Mouse (Mus musculus): ENCODE data around the gene Akap13.
A peak's percentile ranks its signal among the peaks of the same experiment; 100 is the strongest.
"Not testable (repeated sequence)": the region's sequence is repeated elsewhere in the genome, so short reads cannot be mapped to it uniquely, and the experiment has no call there.

Akap13 gene

GRCm38 (mm10) chr7:75759992-75760514 lies 304.7 kb downstream of the Akap13 start:
- no peak for DNase-seq (ENCODE audit: low spot score in 2 of 2)

GRCm38 (mm10) chr7:75760661-75761319 lies 305.5 kb downstream of the Akap13 start:
- not testable (repeated sequence) for DNase-seq (ENCODE audit: low spot score in 2 of 2)

GRCm38 (mm10) chr7:75762225-75762624 lies 306.9 kb downstream of the Akap13 start:
- DNase-seq (ENCODE audit: low spot score in 2 of 2): not testable (repeated sequence)

- not testable (repeated sequence) for DNase-seq (ENCODE audit: low spot score in 2 of 2)
These were observed 311.9 kb downstream of the Akap13 start for GRCm38 (mm10) chr7:75767080-75767769.

GRCm38 (mm10) chr7:75768169-75768568 lies 312.8 kb downstream of the Akap13 start:
- DNase-seq (ENCODE audit: low spot score in 2 of 2): no peak

GRCm38 (mm10) chr7:75769909-75770308 lies 314.6 kb downstream of the Akap13 start:
- DNase-seq (ENCODE audit: low spot score in 2 of 2): no peak

- peak; percentile 39 to 42 for DNase-seq (ENCODE audit: low spot score in 2 of 2)
These were observed 319.1 kb downstream of the Akap13 start for GRCm38 (mm10) chr7:75774095-75775078.

GRCm38 (mm10) chr7:75778053-75778452 lies 322.7 kb downstream of the Akap13 start:
- DNase-seq (ENCODE audit: low spot score in 2 of 2): no peak

- no peak for DNase-seq (ENCODE audit: low spot score in 2 of 2)
These were observed 325.5 kb downstream of the Akap13 start for GRCm38 (mm10) chr7:75780812-75781211.

GRCm38 (mm10) chr7:75781298-75781947 lies 326.1 kb downstream of the Akap13 start:
- no peak for DNase-seq (ENCODE audit: low spot score in 2 of 2)

GRCm38 (mm10) chr7:75781948-75782722 lies 326.8 kb downstream of the Akap13 start:
- DNase-seq (ENCODE audit: low spot score in 2 of 2): peak; percentile 89 to 92

- DNase-seq (ENCODE audit: low spot score in 2 of 2): no peak
These were observed 327.3 kb downstream of the Akap13 start for GRCm38 (mm10) chr7:75782723-75783011.

GRCm38 (mm10) chr7:75785388-75786328 lies 330.3 kb downstream of the Akap13 start:
- DNase-seq (ENCODE audit: low spot score in 2 of 2): no peak

GRCm38 (mm10) chr7:75786812-75787211 lies 331.5 kb downstream of the Akap13 start:
- no peak for DNase-seq (ENCODE audit: low spot score in 2 of 2)

GRCm38 (mm10) chr7:75787371-75787770 lies 332.0 kb downstream of the Akap13 start:
- DNase-seq (ENCODE audit: low spot score in 2 of 2): peak in 1 of 2 experiments; percentile 50

- not testable (repeated sequence) for DNase-seq (ENCODE audit: low spot score in 2 of 2)
These were observed 332.9 kb downstream of the Akap13 start for GRCm38 (mm10) chr7:75788069-75788800.

GRCm38 (mm10) chr7:75788801-75789135 lies 333.4 kb downstream of the Akap13 start:
- not testable (repeated sequence) for DNase-seq (ENCODE audit: low spot score in 2 of 2)

GRCm38 (mm10) chr7:75789746-75790145 lies 334.4 kb downstream of the Akap13 start:
- no peak for DNase-seq (ENCODE audit: low spot score in 2 of 2)

Data from natural killer cell, adult 2 months (primary cell).